Mouse (Mus musculus): ENCODE data around the gene Plekhg3. TPM values are rescaled to one million over a fixed set of nuclear protein-coding genes. Genes with fewer than 3 reads are reported as not detected.
A peak's percentile ranks its signal among the peaks of the same experiment; 100 is the strongest.

Plekhg3 gene
- total RNA-seq (2021): 10 to 100 TPM; 22.9 to 24.4 TPM
- long read RNA-seq, experiment 1, partial matches to known transcripts: 1 of 3 reads
- long read RNA-seq, experiment 1, other reads (novel, unspliced or antisense): 2 of 3 reads
- long read RNA-seq, experiment 2, partial matches to known transcripts: 2 of 4 reads
- long read RNA-seq, experiment 2, other reads (novel, unspliced or antisense): 2 of 4 reads

DNA sequence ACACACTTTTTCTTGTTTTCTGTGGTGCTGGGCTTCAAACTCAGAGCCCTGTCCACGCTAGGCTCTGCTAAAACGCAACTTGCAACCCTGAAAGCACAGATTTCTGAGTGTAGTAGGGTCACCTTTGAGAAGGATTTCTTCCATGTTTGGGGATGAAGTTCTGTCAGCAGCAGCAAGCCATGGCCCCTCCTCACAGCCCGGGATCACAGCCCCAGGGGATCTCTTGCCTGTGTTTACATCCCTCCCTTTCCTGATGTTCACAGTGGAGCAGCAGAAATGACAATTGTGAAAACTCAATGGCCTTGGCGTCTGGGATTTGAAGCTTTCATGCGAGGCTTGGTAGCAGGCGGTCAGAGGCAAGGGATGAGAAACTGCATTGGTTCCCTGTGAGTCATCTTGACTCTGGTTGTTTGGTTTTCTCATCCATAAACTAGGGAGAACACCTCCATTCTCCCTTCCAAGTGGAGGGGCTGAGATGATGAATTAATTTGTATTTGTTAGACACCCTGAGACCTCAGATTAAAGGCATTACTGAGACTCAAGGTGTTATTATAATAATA lies at the start of gene Plekhg3:
Gene Plekhg3 (plus strand): TSS at position 312 of the 560 bp plus-strand sequence.
- no peak for DNase-seq (ENCODE audit: low spot score in 2 of 2)
- Histone ChIP-seq H3K4me3 (no peak within 1 kb of the TSS), H3K27ac (no peak within 1 kb of the TSS)
- no peak for TF ChIP-seq CTCF (conservative IDR thresholded peaks at IDR 0.05)

DNA sequence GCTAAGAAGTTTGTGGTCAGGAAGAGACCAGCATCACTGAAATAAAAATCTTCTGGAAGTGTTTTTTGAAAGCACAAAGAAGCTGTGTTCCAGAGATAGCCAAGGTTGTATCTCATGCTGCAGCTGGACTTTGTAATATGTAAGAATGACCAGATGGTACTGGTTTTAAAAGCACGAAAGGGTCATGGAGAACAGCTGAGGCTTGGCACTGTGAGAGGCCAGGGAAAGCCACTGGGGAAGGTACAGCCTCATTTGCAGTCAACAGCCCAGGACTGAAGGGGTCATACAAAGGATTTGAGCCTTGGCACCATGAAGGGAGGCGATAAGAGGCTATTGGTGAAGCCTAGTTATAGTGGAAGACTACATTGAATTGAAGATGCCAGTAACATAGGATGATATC lies 48.2 kb upstream of the Plekhg3 start:
- no peak overlapping the region for H3K4me3 ChIP-seq
- H3K27ac ChIP-seq: no peak overlapping the region
- no peak for DNase-seq (ENCODE audit: low spot score in 2 of 2)
- TF ChIP-seq CTCF (conservative IDR thresholded peaks at IDR 0.05): no peak

DNA sequence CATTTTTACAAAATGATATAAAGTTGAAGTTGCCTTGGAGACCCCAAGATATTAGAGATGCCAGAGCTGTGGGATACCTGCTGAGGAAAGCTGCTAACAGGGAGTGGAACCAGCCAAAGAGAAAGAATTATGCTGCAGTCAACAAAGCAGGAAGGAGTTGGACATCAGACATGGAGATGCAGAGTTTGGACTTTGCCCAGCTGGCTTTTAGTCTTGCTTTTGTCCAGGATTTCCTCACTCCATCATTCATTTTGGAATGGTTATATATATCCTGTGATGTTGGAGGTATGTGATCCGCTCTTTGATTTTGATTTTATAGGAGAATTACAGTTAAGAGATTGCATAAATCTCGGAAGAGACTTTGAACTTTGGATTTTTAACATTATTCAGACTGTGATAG lies 47.7 kb upstream of the Plekhg3 start:
- TF ChIP-seq CTCF (conservative IDR thresholded peaks at IDR 0.05): no peak
- Histone ChIP-seq H3K4me3 (no peak overlapping the region), H3K27ac (no peak overlapping the region)
- DNase-seq (ENCODE audit: low spot score in 2 of 2): no peak

- DNase-seq (ENCODE audit: low spot score in 2 of 2): no peak
- Histone ChIP-seq H3K27ac (no peak overlapping the region), H3K4me3 (no peak overlapping the region)
- no peak for TF ChIP-seq CTCF (conservative IDR thresholded peaks at IDR 0.05)
Observed at GRCm38 (mm10) chr12:76484881-76485280, 45.8 kb upstream of the Plekhg3 start.

GRCm38 (mm10) chr12:76485381-76485780 lies 45.3 kb upstream of the Plekhg3 start:
- Histone ChIP-seq H3K27ac (no peak overlapping the region), H3K4me3 (no peak overlapping the region)
- DNase-seq (ENCODE audit: low spot score in 2 of 2): no peak
- TF ChIP-seq CTCF (conservative IDR thresholded peaks at IDR 0.05): no peak

- no peak for DNase-seq (ENCODE audit: low spot score in 2 of 2)
- no peak overlapping the region for H3K27ac ChIP-seq
- no peak for TF ChIP-seq CTCF (conservative IDR thresholded peaks at IDR 0.05)
Observed at GRCm38 (mm10) chr12:76486943-76487342, 43.7 kb upstream of the Plekhg3 start.

GRCm38 (mm10) chr12:76490798-76491197 lies 39.9 kb upstream of the Plekhg3 start:
- no peak for TF ChIP-seq CTCF (conservative IDR thresholded peaks at IDR 0.05)
- H3K27ac ChIP-seq: no peak overlapping the region
- H3K4me3 ChIP-seq: no peak overlapping the region
- DNase-seq (ENCODE audit: low spot score in 2 of 2): no peak

More at GRCm38 (mm10) chr12:76486943-76487342, 43.7 kb upstream of the Plekhg3 start:
- no peak overlapping the region for H3K4me3 ChIP-seq

DNA sequence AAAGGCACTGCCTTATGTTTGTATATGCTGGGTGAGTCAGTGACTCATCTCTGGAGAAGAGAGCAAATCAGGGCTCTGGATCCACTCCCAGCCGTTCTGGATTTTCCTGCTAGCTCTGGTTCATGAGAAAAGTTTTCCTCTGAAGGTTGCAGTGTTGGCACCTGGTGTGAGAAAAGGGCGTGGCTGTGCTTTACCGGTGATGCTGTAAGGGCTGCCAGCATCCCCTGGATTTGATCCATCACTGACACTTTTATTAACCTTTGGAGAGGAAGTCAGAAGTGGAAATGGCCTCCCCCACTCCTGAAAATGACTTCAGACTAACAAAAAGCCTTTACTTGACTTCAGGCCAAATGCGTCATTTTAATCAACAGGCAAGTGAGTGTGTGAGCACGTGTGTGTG lies 37.2 kb upstream of the Plekhg3 start:
- no peak for DNase-seq (ENCODE audit: low spot score in 2 of 2)
- no peak for TF ChIP-seq CTCF (conservative IDR thresholded peaks at IDR 0.05)
- no peak overlapping the region for H3K4me3 ChIP-seq
- no peak overlapping the region for H3K27ac ChIP-seq

DNA sequence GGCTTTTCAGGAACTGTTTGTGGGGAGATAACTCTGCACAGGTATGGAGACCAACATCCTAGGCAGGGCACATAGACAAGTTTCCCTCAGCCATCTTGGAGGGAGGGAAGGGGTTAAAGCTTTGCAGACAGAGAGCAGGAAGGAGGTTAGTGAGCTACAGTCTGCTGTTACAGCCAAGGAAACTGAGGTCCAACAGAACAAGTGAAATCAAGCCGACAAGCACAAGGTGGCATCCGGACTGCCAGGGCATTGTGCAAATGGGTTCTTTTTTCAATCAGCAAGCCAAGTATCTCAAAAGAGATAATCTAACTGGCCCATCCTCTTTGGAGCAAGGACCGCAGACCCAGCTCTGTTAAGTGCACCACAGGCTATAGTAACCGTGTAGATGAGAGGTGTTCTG lies 35.3 kb upstream of the Plekhg3 start:
- Histone ChIP-seq H3K27ac (no peak overlapping the region), H3K4me3 (no peak overlapping the region)
- no peak for TF ChIP-seq CTCF (conservative IDR thresholded peaks at IDR 0.05)
- no peak for DNase-seq (ENCODE audit: low spot score in 2 of 2)

- TF ChIP-seq CTCF (conservative IDR thresholded peaks at IDR 0.05): peak; percentile 92
- peak; percentile 26 to 52 for DNase-seq (ENCODE audit: low spot score in 2 of 2)
- Histone ChIP-seq H3K27ac (no peak overlapping the region), H3K4me3 (no peak overlapping the region)
Observed at GRCm38 (mm10) chr12:76496324-76496723, 34.4 kb upstream of the Plekhg3 start.

DNA sequence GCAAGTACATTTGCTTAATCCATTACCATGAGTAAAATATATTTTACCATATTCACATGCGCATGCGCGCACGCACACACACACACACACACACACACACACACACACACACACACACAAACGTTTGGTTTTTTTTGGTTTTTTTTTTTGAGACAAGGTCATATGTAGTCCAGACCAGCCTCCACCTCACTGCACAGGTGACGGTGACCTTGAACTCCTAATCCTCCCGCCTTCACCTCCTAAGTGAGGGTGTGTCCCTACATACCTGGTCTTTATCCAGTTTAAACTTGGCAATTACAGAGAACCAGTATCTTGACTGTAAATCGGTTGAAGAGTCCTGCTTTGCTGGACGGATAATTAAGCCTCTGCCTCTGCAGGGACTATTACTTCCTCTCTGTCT lies 31.4 kb upstream of the Plekhg3 start:
- Histone ChIP-seq H3K4me3 (no peak overlapping the region), H3K27ac (no peak overlapping the region)
- no peak for DNase-seq (ENCODE audit: low spot score in 2 of 2)
- no peak for TF ChIP-seq CTCF (conservative IDR thresholded peaks at IDR 0.05)

DNA sequence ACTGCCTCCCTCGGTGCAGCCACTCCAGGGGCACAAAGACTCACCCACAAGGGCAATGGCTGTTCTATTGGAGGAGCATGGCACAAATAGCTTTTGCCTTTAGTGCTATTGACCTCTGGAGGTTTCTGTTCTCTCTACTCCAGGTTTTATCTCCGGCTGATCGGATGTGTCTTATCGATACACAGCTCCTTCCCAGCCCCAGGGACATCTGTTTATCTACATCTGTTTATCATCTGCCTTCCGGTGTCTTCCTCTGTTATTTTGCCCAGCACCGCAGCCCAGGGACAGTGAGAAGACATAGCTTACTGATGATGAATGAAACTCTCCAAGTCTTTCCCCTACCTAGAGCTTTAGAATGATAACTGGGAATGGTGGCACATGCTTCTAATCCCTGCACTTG lies 30.6 kb upstream of the Plekhg3 start:
- Histone ChIP-seq H3K27ac (no peak overlapping the region), H3K4me3 (no peak overlapping the region)
- no peak for DNase-seq (ENCODE audit: low spot score in 2 of 2)
- no peak for TF ChIP-seq CTCF (conservative IDR thresholded peaks at IDR 0.05)

DNA sequence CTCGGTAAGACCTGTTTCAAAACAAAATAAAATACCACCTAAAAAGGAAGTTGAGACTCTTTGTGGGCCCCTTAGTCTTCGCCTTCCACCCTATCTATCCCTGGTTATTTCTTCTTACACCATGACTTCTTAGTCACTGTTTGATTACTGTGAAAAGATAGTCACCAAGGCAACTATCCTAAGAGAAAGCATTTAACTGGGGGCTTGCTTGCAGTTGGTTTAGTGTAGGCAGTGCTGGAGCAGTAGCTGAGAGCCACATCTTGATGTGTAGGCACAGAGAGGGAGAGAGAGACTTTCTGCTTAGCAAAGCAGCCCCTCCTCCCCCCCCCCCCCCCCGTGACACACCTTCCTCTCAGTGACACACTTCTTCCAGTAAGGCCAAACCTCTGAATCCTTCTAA lies 29.8 kb upstream of the Plekhg3 start:
- TF ChIP-seq CTCF (conservative IDR thresholded peaks at IDR 0.05): no peak
- Histone ChIP-seq H3K27ac (no peak overlapping the region), H3K4me3 (no peak overlapping the region)
- DNase-seq (ENCODE audit: low spot score in 2 of 2): no peak

GRCm38 (mm10) chr12:76502981-76503380 lies 27.7 kb upstream of the Plekhg3 start:
- no peak overlapping the region for H3K4me3 ChIP-seq
- TF ChIP-seq CTCF (conservative IDR thresholded peaks at IDR 0.05): no peak
- no peak for DNase-seq (ENCODE audit: low spot score in 2 of 2)
- H3K27ac ChIP-seq: no peak overlapping the region
